Mouse (Mus musculus): ENCODE measurements at regions not wholly inside any gene's neighbourhood (a gene's known extent, or its start where the extent isn't known, plus 50 kb on each side); places are given as distances from the start of the nearest gene placed in this dataset.

DNA sequence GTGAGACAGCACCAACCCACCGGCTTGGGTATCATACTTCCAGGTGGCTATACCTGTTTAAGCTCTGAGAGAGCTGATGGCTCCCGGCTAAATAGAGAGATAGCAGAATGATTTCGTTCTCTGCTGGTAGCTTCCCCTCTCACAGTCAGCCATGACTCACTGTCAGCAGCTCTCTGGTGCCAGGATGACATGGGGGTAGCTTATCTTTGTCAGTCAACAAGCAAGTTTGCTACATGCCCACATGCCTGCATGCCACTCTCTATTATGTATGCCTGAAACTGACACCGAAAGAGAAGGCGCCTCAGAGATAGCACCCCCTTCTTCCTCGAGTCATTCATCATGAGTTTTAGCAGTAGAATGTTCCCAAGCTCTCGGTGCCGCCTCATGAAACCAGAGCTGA is 419.2 kb downstream of the Dmrt2 start:
- H3K9ac ChIP-seq (ENCODE audit: low read depth, poor library complexity, severe bottlenecking) = no peak overlapping the region
- no peaks in the 10 kb centered on the region for H3K27me3 ChIP-seq (ENCODE audit: control insufficient read depth, insufficient read depth, low read length, poor library complexity, severe bottlenecking)
- TF ChIP-seq POLR2A (IDR thresholded peaks at IDR 0.05; ENCODE audit: insufficient read depth, low read length) (no peak), EP300 (IDR thresholded peaks at IDR 0.05; ENCODE audit: insufficient read depth, low read depth, low read length) (no peak), CTCF (IDR thresholded peaks at IDR 0.05; ENCODE audit: low read depth, low read length) (no peak)
- H3K9me3 ChIP-seq (replicated peaks; ENCODE audit: control insufficient read depth, insufficient read depth, low read length, poor library complexity, severe bottlenecking) = no peaks in the 10 kb centered on the region
- no peaks in the 10 kb centered on the region for H3K4me1 ChIP-seq (ENCODE audit: control insufficient read depth, insufficient read depth, low read length)
- no peak overlapping the region for H3K4me3 ChIP-seq (ENCODE audit: low read depth, low read length)
- no peaks in the 10 kb centered on the region for H3K36me3 ChIP-seq (ENCODE audit: control insufficient read depth, insufficient read depth, low read length, poor library complexity, severe bottlenecking)
- H3K27ac ChIP-seq (ENCODE audit: insufficient read depth, low read length) = no peak overlapping the region

DNA sequence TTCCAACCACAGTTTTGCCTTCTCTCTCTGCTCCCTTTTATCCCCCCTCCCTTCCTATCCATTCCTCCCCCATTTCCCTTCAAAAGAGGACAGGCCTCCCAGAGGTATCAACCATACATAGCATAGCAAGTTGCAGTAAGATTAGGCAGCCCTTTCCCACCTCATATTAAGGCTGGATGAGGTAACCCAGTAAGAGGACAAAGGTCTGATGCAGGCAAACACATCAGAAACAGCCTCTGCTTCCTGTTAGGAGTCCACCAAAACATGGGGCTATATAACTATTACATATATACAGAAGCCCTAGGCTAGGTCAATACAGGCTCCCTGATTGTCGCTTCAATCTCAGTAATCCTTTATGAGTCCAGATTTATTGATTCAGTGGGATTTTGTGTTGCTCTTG is 421.6 kb downstream of the Dmrt2 start:
- Histone ChIP-seq H3K4me3 (ENCODE audit: low read depth, low read length) (no peak overlapping the region), H3K36me3 (ENCODE audit: control insufficient read depth, insufficient read depth, low read length, poor library complexity, severe bottlenecking) (no peaks in the 10 kb centered on the region), H3K9ac (ENCODE audit: low read depth, poor library complexity, severe bottlenecking) (no peak overlapping the region), H3K27ac (ENCODE audit: insufficient read depth, low read length) (no peak overlapping the region), H3K9me3 (replicated peaks; ENCODE audit: control insufficient read depth, insufficient read depth, low read length, poor library complexity, severe bottlenecking) (no peaks in the 10 kb centered on the region), H3K27me3 (ENCODE audit: control insufficient read depth, insufficient read depth, low read length, poor library complexity, severe bottlenecking) (no peaks in the 10 kb centered on the region), H3K4me1 (ENCODE audit: control insufficient read depth, insufficient read depth, low read length) (no peaks in the 10 kb centered on the region)
- TF ChIP-seq POLR2A (IDR thresholded peaks at IDR 0.05; ENCODE audit: insufficient read depth, low read length) = no peak
- TF ChIP-seq CTCF (IDR thresholded peaks at IDR 0.05; ENCODE audit: low read depth, low read length) = no peak
- no peak for TF ChIP-seq EP300 (IDR thresholded peaks at IDR 0.05; ENCODE audit: insufficient read depth, low read depth, low read length)

DNA sequence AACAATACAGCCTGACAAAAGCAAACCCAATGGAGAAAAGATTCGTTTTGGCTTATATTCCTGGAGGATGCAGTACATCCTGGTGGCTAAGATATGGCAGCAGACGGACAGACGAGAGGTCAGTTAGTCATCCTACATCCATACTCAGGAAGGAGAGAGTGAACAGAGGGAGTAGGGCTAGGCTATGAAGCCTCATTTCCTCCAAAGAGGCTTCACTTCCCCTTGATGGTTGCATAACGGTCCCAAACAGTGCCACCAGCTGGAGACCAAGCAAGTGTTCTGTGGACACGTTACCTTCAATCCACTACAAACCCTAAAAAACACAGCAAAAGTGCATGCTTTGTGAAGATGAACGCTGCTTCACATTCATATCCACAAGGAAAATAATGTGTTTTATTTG is 442.1 kb downstream of the Dmrt2 start:
- Histone ChIP-seq H3K27me3 (ENCODE audit: control insufficient read depth, insufficient read depth, low read length, poor library complexity, severe bottlenecking) (no peaks in the 10 kb centered on the region), H3K9me3 (replicated peaks; ENCODE audit: control insufficient read depth, insufficient read depth, low read length, poor library complexity, severe bottlenecking) (no peaks in the 10 kb centered on the region), H3K36me3 (ENCODE audit: control insufficient read depth, insufficient read depth, low read length, poor library complexity, severe bottlenecking) (no peaks in the 10 kb centered on the region), H3K27ac (ENCODE audit: insufficient read depth, low read length) (no peak overlapping the region), H3K4me3 (ENCODE audit: low read depth, low read length) (no peak overlapping the region), H3K9ac (ENCODE audit: low read depth, poor library complexity, severe bottlenecking) (no peak overlapping the region), H3K4me1 (ENCODE audit: control insufficient read depth, insufficient read depth, low read length) (no peaks in the 10 kb centered on the region)
- TF ChIP-seq EP300 (IDR thresholded peaks at IDR 0.05; ENCODE audit: insufficient read depth, low read depth, low read length) (no peak), POLR2A (IDR thresholded peaks at IDR 0.05; ENCODE audit: insufficient read depth, low read length) (no peak), CTCF (IDR thresholded peaks at IDR 0.05; ENCODE audit: low read depth, low read length) (no peak)

DNA sequence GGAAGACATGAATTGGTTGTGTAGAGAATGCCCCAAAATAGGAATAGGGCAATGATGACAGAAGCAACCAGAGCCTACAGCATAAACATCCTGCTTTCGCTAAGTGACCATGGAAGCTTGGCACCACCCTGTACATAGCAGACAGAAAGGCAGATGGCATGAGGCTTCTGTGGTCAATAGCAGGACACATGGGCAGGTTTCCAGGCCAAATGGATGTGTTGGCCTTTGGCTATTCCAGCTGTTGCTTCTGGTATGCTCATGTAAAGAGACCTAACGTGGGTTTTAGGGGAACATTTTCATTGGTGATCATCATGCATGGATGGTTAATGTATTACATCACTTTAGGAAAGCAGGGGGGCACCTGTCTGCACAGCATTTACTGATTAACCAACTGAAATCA is 456.2 kb downstream of the Dmrt2 start:
- Histone ChIP-seq H3K9ac (ENCODE audit: low read depth, poor library complexity, severe bottlenecking) (no peak overlapping the region), H3K36me3 (ENCODE audit: control insufficient read depth, insufficient read depth, low read length, poor library complexity, severe bottlenecking) (no peaks in the 10 kb centered on the region), H3K4me3 (ENCODE audit: low read depth, low read length) (no peak overlapping the region), H3K27ac (ENCODE audit: insufficient read depth, low read length) (no peak overlapping the region), H3K27me3 (ENCODE audit: control insufficient read depth, insufficient read depth, low read length, poor library complexity, severe bottlenecking) (no peaks in the 10 kb centered on the region), H3K9me3 (replicated peaks; ENCODE audit: control insufficient read depth, insufficient read depth, low read length, poor library complexity, severe bottlenecking) (no peaks in the 10 kb centered on the region), H3K4me1 (ENCODE audit: control insufficient read depth, insufficient read depth, low read length) (no peaks in the 10 kb centered on the region)
- no peak for TF ChIP-seq CTCF (IDR thresholded peaks at IDR 0.05; ENCODE audit: low read depth, low read length)
- no peak for TF ChIP-seq EP300 (IDR thresholded peaks at IDR 0.05; ENCODE audit: insufficient read depth, low read depth, low read length)
- TF ChIP-seq POLR2A (IDR thresholded peaks at IDR 0.05; ENCODE audit: insufficient read depth, low read length) = no peak

DNA sequence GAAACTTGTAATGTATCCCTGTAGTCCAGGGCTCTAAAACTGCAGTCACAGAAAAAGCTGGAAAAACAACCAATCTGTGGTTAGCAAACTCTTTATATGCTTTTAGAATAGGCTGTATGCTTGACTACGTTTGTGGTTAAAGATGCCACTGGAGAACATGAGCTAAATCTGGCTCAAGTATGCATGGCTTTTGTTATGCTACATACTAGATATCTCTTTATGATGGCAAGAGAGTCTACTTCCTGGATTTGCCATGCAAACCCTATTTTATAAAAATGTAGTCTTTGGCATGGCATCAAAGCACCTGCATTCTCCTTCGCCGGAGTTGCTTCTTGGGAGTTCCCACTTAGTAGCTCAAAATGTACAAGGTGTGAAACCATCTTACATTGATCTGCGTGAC is 462.2 kb downstream of the Dmrt2 start:
- Histone ChIP-seq H3K27ac (ENCODE audit: insufficient read depth, low read length) (no peak overlapping the region), H3K4me1 (ENCODE audit: control insufficient read depth, insufficient read depth, low read length) (no peaks in the 10 kb centered on the region), H3K4me3 (ENCODE audit: low read depth, low read length) (no peak overlapping the region), H3K27me3 (ENCODE audit: control insufficient read depth, insufficient read depth, low read length, poor library complexity, severe bottlenecking) (no peaks in the 10 kb centered on the region), H3K9me3 (replicated peaks; ENCODE audit: control insufficient read depth, insufficient read depth, low read length, poor library complexity, severe bottlenecking) (no peaks in the 10 kb centered on the region), H3K36me3 (ENCODE audit: control insufficient read depth, insufficient read depth, low read length, poor library complexity, severe bottlenecking) (no peaks in the 10 kb centered on the region), H3K9ac (ENCODE audit: low read depth, poor library complexity, severe bottlenecking) (no peak overlapping the region)
- TF ChIP-seq EP300 (IDR thresholded peaks at IDR 0.05; ENCODE audit: insufficient read depth, low read depth, low read length) (no peak), POLR2A (IDR thresholded peaks at IDR 0.05; ENCODE audit: insufficient read depth, low read length) (no peak), CTCF (IDR thresholded peaks at IDR 0.05; ENCODE audit: low read depth, low read length) (no peak)

DNA sequence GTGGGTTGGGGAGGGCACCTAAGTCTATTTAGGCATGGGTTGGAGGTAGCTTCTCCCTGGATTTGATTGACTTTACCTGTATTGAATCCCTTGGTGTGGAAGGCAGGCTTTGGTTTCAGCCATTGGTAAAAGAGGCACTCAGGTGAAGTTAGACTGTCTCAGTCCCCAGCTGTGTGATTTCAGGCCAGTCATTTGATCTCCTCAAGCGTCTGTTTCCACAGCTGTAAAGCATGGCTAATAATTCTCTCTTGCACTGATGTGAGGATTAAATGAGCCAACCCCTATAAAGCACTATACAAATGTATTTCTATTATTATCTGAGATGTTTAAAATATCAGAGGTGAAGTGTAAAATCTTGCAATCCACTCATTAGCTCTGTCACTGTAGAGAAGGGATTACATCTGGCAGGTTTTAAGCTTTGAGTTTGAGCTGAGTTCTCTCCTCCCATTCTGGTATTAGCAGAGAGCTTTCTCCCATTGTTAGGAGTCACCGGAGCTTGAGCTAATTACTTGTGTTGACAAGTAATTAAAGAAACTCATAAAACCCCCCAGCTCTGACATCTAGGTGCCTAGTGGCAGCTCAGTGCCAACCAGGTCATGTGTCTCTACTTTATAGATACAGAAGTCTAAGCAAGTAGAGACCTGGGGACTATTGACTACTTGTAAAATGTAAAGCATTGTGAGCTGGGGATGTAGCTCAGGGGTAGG is 463.3 kb downstream of the Dmrt2 start:
- Histone ChIP-seq H3K9ac (ENCODE audit: low read depth, poor library complexity, severe bottlenecking) (no peak overlapping the region), H3K4me1 (ENCODE audit: control insufficient read depth, insufficient read depth, low read length) (peaks cover 2% of the 10 kb centered on the region), H3K36me3 (ENCODE audit: control insufficient read depth, insufficient read depth, low read length, poor library complexity, severe bottlenecking) (no peaks in the 10 kb centered on the region), H3K27ac (ENCODE audit: insufficient read depth, low read length) (no peak overlapping the region), H3K9me3 (replicated peaks; ENCODE audit: control insufficient read depth, insufficient read depth, low read length, poor library complexity, severe bottlenecking) (no peaks in the 10 kb centered on the region), H3K4me3 (ENCODE audit: low read depth, low read length) (no peak overlapping the region), H3K27me3 (ENCODE audit: control insufficient read depth, insufficient read depth, low read length, poor library complexity, severe bottlenecking) (no peaks in the 10 kb centered on the region)
- no peak for TF ChIP-seq EP300 (IDR thresholded peaks at IDR 0.05; ENCODE audit: insufficient read depth, low read depth, low read length)
- TF ChIP-seq POLR2A (IDR thresholded peaks at IDR 0.05; ENCODE audit: insufficient read depth, low read length) = no peak
- no peak for TF ChIP-seq CTCF (IDR thresholded peaks at IDR 0.05; ENCODE audit: low read depth, low read length)

Measured in ES-Bruce4 (cell line).